Mouse (Mus musculus): ENCODE results near the gene Asb15.

The Asb15 gene

DNA sequence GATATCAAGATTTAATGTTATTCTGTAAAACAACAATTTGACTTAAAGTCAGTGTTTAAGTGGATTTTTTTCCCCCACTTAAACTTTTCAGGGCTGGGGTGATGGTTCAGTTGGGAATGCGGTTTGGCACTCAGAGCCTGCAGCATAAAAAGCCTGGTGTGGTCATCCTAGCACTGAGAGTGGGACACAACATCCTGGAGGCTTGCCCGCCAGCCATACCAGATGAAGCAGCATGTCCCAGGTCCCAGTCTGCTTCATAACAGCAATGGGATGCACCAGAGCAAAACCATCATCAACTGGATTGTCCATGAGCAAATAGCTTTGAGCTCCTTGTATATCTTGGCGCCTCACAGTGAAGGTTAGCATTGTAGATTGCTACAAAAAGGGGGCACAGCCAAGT is 80.7 kb downstream of the Asb15 start:
- no peak for DNase-seq

DNA sequence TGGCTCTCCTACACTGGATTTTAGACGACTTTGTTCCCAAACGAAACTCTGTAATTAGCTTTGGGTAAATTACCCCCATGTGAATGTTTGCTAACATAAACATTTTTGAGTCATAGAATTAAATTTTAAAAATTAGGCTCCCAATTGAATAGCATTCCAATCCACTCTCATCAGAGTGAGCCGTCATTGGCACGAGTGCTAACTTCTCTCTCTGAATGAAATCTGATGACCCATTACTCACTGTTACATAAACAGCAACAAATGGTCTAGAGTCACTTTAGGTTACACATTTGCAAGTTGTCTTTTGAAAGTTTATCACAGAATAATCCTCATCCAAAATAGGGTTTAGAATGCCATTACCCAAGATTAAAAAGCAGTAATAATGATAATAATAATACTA is 81.6 kb downstream of the Asb15 start:
- no peak for DNase-seq

DNA sequence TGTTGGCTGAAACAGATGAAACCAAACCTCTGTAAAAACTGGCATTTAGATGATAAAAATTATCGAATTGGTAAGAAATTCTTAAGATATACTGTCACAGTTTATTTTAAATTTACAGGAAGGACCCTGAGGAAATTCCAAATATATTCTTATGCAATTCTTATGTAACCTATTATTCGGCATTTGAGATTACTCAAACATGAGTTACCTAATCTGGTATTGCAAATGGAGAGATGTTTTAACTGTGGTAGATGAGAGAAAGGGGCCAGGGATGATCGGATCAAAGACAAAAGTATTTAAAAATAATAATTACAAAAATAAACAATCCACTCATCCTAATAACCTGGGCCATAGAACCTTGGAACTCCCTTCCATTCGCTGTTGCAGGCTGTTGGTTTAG is 82.4 kb downstream of the Asb15 start:
- no peak for DNase-seq

DNA sequence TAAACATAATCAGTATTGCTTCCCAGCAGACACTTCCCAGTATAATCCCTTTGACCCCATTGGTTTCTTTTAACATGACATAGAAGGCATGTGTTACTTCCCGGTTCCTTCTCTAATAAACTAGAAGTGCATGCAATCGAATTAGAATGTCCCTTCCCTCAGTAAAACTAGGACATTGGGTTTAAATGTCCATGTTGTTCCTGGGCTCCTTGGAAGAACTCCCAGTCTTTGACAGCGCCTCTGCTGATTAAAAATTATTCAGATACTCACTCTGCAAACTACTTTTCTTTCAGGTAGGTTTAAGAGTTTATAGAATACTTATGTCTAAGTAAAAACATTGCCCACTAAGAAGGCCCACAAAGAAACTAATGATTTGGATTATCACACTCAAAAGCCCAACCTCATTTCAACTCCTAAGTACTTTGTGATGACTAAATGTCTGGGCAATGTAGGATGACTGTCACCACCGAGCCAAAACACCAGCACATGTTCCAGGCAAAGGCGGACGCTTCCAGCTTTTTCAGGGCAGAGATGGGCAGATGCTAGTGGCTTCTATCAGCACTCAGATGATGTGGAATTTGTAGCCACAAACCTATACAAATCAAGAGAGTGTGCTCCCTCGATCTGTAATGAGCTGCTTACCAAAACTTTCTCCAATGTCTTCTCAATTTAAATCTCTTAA is 84.3 kb downstream of the Asb15 start:
- no peak for DNase-seq

DNA sequence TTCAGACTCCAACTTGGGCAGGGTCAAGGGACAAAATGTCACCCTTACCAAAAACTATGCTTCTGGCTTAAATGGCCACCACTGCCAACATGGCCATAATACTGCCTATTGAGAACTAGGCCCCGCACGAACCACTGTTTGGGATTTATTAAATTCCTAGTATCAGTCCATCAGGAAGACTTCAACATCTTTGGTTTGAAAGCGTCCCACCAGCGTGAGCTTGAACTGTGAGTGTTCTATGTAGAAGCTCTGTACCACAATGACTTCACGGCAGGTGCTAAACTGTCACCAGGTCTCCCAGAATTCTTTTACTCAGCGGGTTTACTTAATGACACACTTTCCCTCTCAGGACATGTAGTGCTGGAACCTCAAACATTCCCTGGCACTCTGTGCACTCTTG is 85.4 kb downstream of the Asb15 start:
- no peak for DNase-seq

DNA sequence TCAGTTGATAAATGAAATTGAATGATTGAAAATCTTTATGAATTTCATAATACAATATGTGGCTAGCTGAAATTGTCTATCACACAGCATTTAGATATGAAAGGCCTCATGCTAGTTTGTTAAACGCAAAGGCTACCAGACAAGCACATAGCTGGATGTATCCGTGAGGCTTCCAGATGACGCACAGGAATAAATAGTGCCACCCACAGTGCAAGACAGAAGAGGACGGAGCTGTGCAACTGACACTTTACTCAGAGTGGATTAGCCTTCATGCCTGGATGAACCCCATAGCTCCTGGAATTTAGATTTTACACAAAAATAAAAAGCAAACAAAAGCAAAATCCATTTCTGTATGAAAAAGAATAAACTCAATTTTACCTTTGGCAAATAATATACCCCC is 86.0 kb downstream of the Asb15 start:
- no peak for DNase-seq

DNA sequence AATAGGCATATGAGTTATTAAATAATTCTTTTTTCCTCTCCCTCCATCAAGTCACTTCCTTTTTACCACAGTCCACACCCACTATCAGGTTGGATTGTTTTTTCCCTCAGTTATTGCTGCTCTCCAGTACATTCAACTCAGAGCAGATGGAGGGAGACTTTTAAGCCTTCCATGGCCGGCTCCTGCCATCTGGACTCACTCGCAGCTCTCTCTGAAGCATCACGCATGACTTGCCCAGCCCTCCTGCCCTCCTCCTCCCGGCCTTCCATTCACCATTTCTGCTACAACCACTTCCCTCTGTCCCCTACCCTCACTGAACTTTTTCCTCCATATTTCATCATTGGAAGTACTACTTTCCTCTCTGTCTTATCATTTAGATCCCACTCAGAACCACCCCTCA is 88.8 kb downstream of the Asb15 start:
- no peak for DNase-seq

DNA sequence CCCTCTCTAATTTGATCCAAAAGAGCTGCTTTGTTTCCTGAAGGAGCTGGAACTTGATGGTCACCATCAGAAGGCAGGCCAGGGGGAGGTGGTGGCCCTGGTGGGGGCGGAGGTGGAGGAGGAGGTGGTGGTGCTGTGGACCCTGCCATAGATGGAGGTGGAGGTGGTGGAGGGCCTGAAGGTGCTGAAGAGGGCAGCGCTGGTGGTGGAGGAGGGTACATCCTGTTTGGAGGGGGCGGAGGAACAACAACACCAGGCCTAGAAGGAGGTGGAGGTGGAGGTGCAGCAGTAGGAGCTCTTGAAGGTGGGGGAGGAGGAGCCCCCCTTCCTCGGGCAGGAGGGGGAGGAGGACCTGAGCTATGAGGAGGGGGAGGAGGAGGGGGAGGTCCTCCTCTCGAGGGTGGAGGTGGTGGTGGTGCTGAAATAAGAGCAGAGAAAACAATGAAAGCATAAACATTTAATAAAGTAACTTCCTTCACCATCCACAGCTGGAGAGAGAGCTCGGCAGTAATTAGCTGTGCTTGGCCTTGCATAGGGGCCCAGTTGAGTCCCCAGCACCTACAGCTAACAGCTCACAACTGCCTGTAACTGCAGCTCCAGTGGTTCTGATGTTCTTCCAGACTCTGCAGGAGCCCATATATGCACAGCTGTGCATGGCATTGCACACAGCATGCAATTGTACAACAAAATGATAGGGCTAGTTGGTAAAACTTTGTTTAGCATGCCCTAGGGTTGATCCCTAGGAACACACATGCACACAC is 91.5 kb downstream of the Asb15 start:
- DNase-seq = no peak

DNA sequence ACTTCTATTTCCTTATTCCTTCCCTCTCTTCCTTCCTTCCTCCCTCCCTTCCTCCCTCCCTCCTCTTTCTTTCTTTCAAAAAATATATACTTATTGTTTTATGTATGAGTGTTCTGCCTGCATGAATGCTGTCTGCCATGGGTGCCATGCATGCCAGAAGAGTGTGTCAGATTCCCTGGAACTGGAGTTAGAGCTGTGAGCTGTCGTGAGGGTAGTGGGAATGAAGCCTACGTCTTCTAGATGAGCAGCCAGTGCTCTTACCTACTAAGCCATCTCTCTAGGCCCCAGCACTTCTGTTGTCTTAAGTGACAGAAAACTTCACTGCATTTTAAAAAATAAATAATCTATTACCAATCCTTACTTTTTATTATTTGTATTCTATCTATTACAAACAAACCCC is 93.0 kb downstream of the Asb15 start:
- no peak for DNase-seq

DNA sequence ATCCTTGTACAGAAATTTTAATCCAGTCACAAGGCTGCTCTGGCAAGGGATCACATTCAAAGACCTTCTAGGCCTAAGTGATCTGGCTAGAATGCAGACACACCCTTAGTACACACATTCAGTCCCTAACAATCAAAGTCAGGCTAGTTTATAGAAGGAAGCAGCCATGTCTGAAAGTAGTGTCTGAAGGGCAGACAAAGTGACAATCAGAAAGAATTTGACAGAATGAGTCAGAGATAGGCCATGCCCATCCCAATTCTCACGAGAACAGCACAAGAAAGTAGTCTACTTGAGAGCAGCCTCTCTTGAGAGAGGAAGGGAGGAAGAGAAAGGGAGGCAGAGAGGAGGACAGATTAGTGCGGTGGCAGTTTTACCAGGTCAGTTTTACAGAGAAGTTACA is 94.2 kb downstream of the Asb15 start:
- DNase-seq = no peak
